Mouse (Mus musculus) embryonic facial prominence, embryonic 15.5 days (tissue): ENCODE results near the gene Zdhhc14. TPM values are rescaled to one million over a fixed set of nuclear protein-coding genes. Genes with fewer than 3 reads are reported as not detected.

ENCODE experiments used
- ATAC-seq: fragments of 200-750 bp; cut with Nextera tagmentation; 2 replicates; pipeline ENCODE4 v1.8.0; 2017; ENCODE audit warnings: low read depth, moderate TSS enrichment; ENCODE audit not compliant: insufficient number of reproducible peaks, low FRiP score, low TSS enrichment
- H3K27ac ChIP-seq: fragments of 300-500 bp; sonication (generic); replicated peaks from 2 replicates; pipeline ENCODE4 v1.5.1; 2015; ENCODE audit warnings: mild to moderate bottlenecking, inconsistent platforms
- H3K27me3 ChIP-seq: fragments of 300-500 bp; sonication (generic); 2 replicates; pipeline ENCODE4 v1.6.1; 2015; ENCODE audit warnings: inconsistent platforms
- H3K36me3 ChIP-seq: fragments of 300-500 bp; sonication (generic); 2 replicates; pipeline ENCODE4 v1.6.1; 2015; ENCODE audit warnings: mild to moderate bottlenecking, inconsistent platforms
- H3K4me1 ChIP-seq: fragments of 300-500 bp; sonication (generic); 2 replicates; pipeline ENCODE4 v1.6.1; 2015; ENCODE audit warnings: inconsistent platforms
- H3K4me2 ChIP-seq: fragments of 300-500 bp; sonication (generic); replicated peaks from 2 replicates; pipeline ENCODE4 v1.6.1; 2015; ENCODE audit warnings: mild to moderate bottlenecking, inconsistent platforms
- H3K4me3 ChIP-seq: fragments of 300-500 bp; sonication (generic); replicated peaks from 2 replicates; pipeline ENCODE4 v1.5.1; 2015; ENCODE audit warnings: mild to moderate bottlenecking, inconsistent platforms
- H3K9ac ChIP-seq: fragments of 300-500 bp; sonication (generic); 2 replicates; pipeline ENCODE4 v1.6.1; 2015; ENCODE audit warnings: inconsistent platforms
- H3K9me3 ChIP-seq: fragments of 300-500 bp; sonication (generic); replicated peaks from 2 replicates; pipeline ENCODE4 v1.6.1; 2016; ENCODE audit warnings: inconsistent platforms
- WGBS: fragments of 180-500 bp; shearing (Covaris S2); methylation state at CpG from one replicate; pipeline ENCODE4 v1.1.7; 2015; 5-methylcytosine and 5-hydroxymethylcytosine counted together
- polyA plus RNA-seq: library from polyadenylated mRNA; unstranded; fragments of >200 nt; fragmentation: Nextera tagmentation; extraction: Ambion mirVana; gene quantifications from 2 replicates; pipeline ENCODE4 v1.2.1, GENCODE M21; 2015

Zdhhc14 gene
- polyA plus RNA-seq, 1 experiment from 2014 or later = 5.2 TPM

DNA sequence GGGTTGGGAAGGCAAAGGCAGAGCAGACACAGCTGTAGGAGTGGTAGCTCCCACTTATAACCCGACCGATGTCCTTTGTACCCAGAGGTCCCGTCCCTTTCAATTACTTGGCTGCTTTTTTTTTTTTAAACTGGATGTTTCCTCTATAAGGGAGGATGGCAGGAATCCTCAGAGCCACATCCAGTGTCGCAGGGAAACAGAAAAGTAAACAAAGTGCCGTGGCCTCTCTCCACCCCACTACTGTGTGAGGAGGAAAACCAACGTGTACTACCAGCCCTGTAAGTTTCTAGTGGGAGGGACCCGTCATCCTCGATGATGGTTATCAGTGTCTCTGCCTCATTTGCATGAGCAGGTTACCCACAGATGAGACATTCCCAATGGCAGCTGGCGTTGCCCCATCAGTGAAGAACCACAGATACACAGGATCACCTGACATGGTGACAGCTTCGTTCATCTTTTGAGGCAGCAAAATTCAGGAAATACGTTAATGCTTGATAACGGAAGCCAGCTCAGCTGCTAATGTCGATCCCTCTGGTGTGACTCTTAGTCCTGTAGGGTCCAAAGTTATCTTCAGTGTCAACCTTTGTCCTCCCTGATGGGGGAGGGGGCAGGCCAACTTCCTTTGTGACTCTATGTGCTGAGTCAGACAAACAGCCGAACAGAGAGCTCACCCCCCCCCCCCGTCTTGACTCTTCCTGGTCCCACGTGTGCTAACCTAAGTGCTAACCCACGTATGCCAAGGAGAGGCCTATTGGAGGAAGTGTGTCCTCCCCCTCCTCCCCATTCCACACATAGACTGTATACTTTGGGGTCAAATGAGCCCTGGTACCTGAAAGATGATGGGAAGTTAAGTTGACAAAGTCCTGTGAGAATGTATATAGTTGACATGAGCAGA is 309.7 kb downstream of the Zdhhc14 start:
- no peak for ATAC-seq
- Histone ChIP-seq H3K36me3 (no peaks in the 10 kb centered on the region), H3K9ac (no peak overlapping the region), H3K27ac (no peak overlapping the region), H3K4me3 (no peak overlapping the region), H3K4me2 (no peak overlapping the region), H3K4me1 (peaks cover 29% of the 10 kb centered on the region), H3K9me3 (no peaks in the 10 kb centered on the region), H3K27me3 (no peaks in the 10 kb centered on the region)
- 64% methylated on average over 17 of the region's 17 CpGs for WGBS

DNA sequence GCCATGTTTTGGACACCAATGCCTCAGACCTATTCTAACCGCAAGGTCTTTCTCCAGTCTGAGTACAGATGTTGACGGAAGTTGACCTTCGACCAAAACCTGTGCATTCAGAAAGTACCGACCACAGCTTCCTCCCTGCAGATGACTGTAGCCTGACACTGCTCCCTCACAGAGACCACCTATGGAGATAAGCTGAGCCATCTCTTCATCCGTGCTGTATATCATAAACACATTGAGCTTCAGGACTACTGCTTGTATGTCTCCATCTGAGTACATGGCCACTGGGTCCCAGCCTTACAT is 310.2 kb downstream of the Zdhhc14 start:
- Histone ChIP-seq H3K9ac (no peak overlapping the region), H3K27ac (no peak overlapping the region), H3K4me3 (no peak overlapping the region), H3K36me3 (no peaks in the 10 kb centered on the region), H3K9me3 (no peaks in the 10 kb centered on the region), H3K4me2 (no peak overlapping the region), H3K27me3 (no peaks in the 10 kb centered on the region), H3K4me1 (peaks cover 29% of the 10 kb centered on the region)
- no peak for ATAC-seq
- WGBS = 82% methylated on average over 5 of the region's 5 CpGs

Other genes with a start within 250 kb of the Zdhhc14 start
- not detected in 2 replicates for gene Ldhal6b, start 73.8 kb upstream of the Zdhhc14 start, polyA plus RNA-seq
- 115 and 119 TPM in 2 replicates for gene Tmem242, start 52.3 kb upstream of the Zdhhc14 start, polyA plus RNA-seq